Mouse (Mus musculus): ENCODE results near the gene Slc25a54. TPM values are rescaled to one million over a fixed set of nuclear protein-coding genes. Genes with fewer than 3 reads are reported as not detected.

The Slc25a54 gene
- polyA plus RNA-seq (2015; fragmentation: Nextera tagmentation; extraction: Ambion mirVana), result not detected in 2 replicates

DNA sequence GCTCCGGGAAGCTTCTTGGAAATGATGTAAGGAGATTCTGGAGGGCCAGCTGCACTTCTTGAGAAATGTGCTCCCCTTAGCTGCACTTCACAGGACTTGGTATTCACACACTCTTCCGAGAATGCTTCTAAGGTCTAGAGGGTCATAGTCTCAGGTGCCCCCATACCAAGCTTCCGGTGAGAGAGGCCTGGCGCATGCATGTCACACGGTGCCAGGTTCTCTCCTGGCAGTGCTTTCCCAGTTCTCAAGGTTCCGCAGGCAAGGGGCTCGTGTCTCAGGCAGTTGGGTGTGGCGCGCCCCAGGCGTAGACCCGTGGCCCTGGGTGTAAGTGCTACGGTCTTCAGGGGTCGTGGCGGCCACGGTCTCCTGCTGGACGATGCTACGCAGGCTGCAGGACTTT lies at the start of gene Slc25a54:
Gene Slc25a54 (plus strand): TSS at position 301 of the 400 bp plus-strand sequence.
- Histone ChIP-seq H3K4me3 (ENCODE audit: low read depth, low read length) (no peak within 1 kb of the TSS), H3K27ac (replicated peaks) (no peak within 1 kb of the TSS), H3K4me1 (replicated peaks; ENCODE audit: control insufficient read depth, insufficient read depth) (no peaks in the 10 kb centered on the region), H3K36me3 (ENCODE audit: control insufficient read depth, insufficient read depth, low read length) (no peaks in the 10 kb centered on the region), H3K4me2 (replicated peaks; ENCODE audit: low read depth) (no peak within 1 kb of the TSS), H3K9me3 (ENCODE audit: control insufficient read depth, low read length) (no peaks in the 10 kb centered on the region), H3K9ac (ENCODE audit: low read length) (no peak within 1 kb of the TSS), H3K27me3 (ENCODE audit: control insufficient read depth, insufficient read depth, low read length) (no peaks in the 10 kb centered on the region)
- 94% methylated on average over 17 of the region's 17 CpGs for WGBS
- TF ChIP-seq EP300 (optimal IDR thresholded peaks at IDR 0.05), result no peak
- TF ChIP-seq CTCF (IDR thresholded peaks at IDR 0.05; ENCODE audit: low read depth), result no peak
- DNase-seq (ENCODE audit: low spot score), result no peak
- no peak for ATAC-seq (ENCODE audit: low FRiP score, low TSS enrichment)

GRCm38 (mm10) chr3:109030817-109031216 lies 49.5 kb upstream of the Slc25a54 start:
- Histone ChIP-seq H3K4me3 (ENCODE audit: low read depth, low read length) (no peak overlapping the region), H3K9me3 (ENCODE audit: control insufficient read depth, low read length) (no peaks in the 10 kb centered on the region), H3K4me2 (replicated peaks; ENCODE audit: low read depth) (no peak overlapping the region), H3K4me1 (replicated peaks; ENCODE audit: control insufficient read depth, insufficient read depth) (peaks cover 9% of the 10 kb centered on the region; the same call in 1 of the 2 replicates), H3K27me3 (ENCODE audit: control insufficient read depth, insufficient read depth, low read length) (no peaks in the 10 kb centered on the region), H3K36me3 (ENCODE audit: control insufficient read depth, insufficient read depth, low read length) (no peaks in the 10 kb centered on the region), H3K27ac (replicated peaks) (peak overlapping the region; percentile 76), H3K9ac (ENCODE audit: low read length) (no peak overlapping the region)
- TF ChIP-seq CTCF (IDR thresholded peaks at IDR 0.05; ENCODE audit: low read depth) (no peak), EP300 (optimal IDR thresholded peaks at IDR 0.05) (no peak)
- DNase-seq (ENCODE audit: low spot score) (peak; percentile 57), ATAC-seq (ENCODE audit: low FRiP score, low TSS enrichment) (peak; percentile 76)
- WGBS, result 15% methylated on average over 6 of the region's 6 CpGs

DNA sequence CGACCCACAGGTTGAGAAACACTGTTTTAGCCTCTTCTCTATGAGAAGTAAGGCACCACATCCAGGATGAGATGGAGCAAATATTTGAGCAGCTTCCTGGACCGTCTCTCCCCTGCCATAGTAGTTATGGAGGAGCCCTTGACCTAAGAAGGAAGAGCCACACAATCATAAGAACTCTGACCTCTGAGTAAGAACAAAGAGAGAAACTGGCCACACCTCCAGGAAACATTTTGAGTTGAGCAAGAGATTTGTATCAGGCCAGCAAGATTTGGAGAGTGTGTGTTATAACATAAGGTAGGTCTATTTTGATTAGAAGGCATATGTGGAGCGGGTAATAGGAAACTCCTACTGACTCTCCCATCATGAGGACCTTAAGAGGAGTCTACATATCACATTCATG lies 48.6 kb upstream of the Slc25a54 start:
- Histone ChIP-seq H3K4me1 (replicated peaks; ENCODE audit: control insufficient read depth, insufficient read depth) (peaks cover 9% of the 10 kb centered on the region; the same call in 1 of the 2 replicates), H3K36me3 (ENCODE audit: control insufficient read depth, insufficient read depth, low read length) (no peaks in the 10 kb centered on the region), H3K9me3 (ENCODE audit: control insufficient read depth, low read length) (no peaks in the 10 kb centered on the region), H3K9ac (ENCODE audit: low read length) (no peak overlapping the region), H3K4me3 (ENCODE audit: low read depth, low read length) (no peak overlapping the region), H3K27me3 (ENCODE audit: control insufficient read depth, insufficient read depth, low read length) (no peaks in the 10 kb centered on the region), H3K27ac (replicated peaks) (no peak overlapping the region), H3K4me2 (replicated peaks; ENCODE audit: low read depth) (no peak overlapping the region)
- ATAC-seq (ENCODE audit: low FRiP score, low TSS enrichment) (no peak), DNase-seq (ENCODE audit: low spot score) (no peak)
- TF ChIP-seq EP300 (optimal IDR thresholded peaks at IDR 0.05) (no peak), CTCF (IDR thresholded peaks at IDR 0.05; ENCODE audit: low read depth) (no peak)
- WGBS, result 68% methylated on average over 3 of the region's 3 CpGs

DNA sequence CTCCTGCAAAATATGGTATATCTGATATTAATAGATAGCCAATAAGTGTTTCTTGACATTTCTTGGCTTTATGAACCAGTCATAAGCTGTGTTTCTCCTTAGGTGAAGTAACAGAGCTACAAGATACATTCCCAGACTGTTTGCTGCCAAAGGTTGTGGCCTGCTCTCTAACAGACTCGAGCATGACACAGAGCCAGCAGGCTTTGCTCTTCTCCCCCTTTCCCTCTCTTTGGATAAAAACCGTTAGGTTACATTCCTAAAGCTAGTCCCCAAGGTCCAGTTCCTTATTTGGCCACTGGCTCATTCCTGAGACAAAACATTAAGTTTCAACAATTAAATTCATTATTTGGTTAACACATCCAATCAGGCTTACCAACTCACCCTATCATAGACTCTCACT lies 48.0 kb upstream of the Slc25a54 start:
- Histone ChIP-seq H3K9me3 (ENCODE audit: control insufficient read depth, low read length) (no peaks in the 10 kb centered on the region), H3K27me3 (ENCODE audit: control insufficient read depth, insufficient read depth, low read length) (no peaks in the 10 kb centered on the region), H3K36me3 (ENCODE audit: control insufficient read depth, insufficient read depth, low read length) (no peaks in the 10 kb centered on the region), H3K4me2 (replicated peaks; ENCODE audit: low read depth) (no peak overlapping the region), H3K4me1 (replicated peaks; ENCODE audit: control insufficient read depth, insufficient read depth) (peaks cover 9% of the 10 kb centered on the region; the same call in 1 of the 2 replicates), H3K4me3 (ENCODE audit: low read depth, low read length) (no peak overlapping the region), H3K27ac (replicated peaks) (no peak overlapping the region), H3K9ac (ENCODE audit: low read length) (no peak overlapping the region)
- no peak for DNase-seq (ENCODE audit: low spot score)
- TF ChIP-seq CTCF (IDR thresholded peaks at IDR 0.05; ENCODE audit: low read depth), result no peak
- no peak for ATAC-seq (ENCODE audit: low FRiP score, low TSS enrichment)
- 29% methylated on average over 2 of the region's 2 CpGs for WGBS

DNA sequence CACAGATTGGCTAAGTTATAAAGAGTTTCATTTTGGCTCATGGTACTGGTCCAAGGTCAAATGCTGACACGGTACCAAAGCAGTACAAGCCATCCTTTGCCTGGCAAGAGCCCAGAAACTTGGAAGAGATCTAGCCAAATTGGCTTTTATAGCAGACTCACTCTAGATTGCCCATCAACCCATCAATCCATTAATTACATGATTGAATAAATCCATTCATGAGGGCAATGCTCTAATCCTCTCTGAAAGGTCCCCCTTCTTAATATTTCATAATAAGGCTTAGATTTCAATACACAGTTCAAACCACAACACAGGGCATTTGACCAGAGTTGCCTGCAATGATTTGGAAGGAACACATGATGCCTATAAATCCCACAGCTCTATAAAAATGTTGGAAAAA lies 45.9 kb upstream of the Slc25a54 start:
- ATAC-seq (ENCODE audit: low FRiP score, low TSS enrichment), result no peak
- DNase-seq (ENCODE audit: low spot score), result no peak
- Histone ChIP-seq H3K4me1 (replicated peaks; ENCODE audit: control insufficient read depth, insufficient read depth) (peaks cover 9% of the 10 kb centered on the region; the same call in 1 of the 2 replicates), H3K4me2 (replicated peaks; ENCODE audit: low read depth) (no peak overlapping the region), H3K9ac (ENCODE audit: low read length) (no peak overlapping the region), H3K36me3 (ENCODE audit: control insufficient read depth, insufficient read depth, low read length) (no peaks in the 10 kb centered on the region), H3K4me3 (ENCODE audit: low read depth, low read length) (no peak overlapping the region), H3K27me3 (ENCODE audit: control insufficient read depth, insufficient read depth, low read length) (no peaks in the 10 kb centered on the region), H3K27ac (replicated peaks) (no peak overlapping the region), H3K9me3 (ENCODE audit: control insufficient read depth, low read length) (no peaks in the 10 kb centered on the region)
- 58% methylated on average over 1 of the region's 1 CpGs for WGBS
- TF ChIP-seq EP300 (optimal IDR thresholded peaks at IDR 0.05) (no peak), CTCF (IDR thresholded peaks at IDR 0.05; ENCODE audit: low read depth) (no peak)

DNA sequence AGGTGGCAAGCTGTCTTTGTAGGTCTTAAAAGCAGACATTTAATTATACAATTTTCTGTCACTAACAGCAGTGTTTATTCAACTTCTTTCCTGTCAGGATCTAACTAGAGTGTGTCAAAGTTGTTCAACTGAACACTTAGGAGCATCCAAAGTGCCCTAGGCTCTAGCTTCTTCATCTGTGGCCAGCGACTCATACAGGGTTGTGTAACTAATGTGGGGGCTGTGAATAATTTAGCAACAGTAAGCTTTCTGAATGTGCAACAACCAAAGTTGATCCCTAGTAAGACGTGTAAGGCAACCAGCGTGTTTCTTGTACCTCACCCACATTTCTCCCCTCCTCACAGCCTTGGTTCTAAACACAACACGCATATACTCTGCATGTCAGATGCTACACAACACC lies 39.4 kb upstream of the Slc25a54 start:
- 78% methylated on average over 4 of the region's 4 CpGs for WGBS
- H3K36me3 ChIP-seq (ENCODE audit: control insufficient read depth, insufficient read depth, low read length), result no peaks in the 10 kb centered on the region
- no peak overlapping the region for H3K4me3 ChIP-seq (ENCODE audit: low read depth, low read length)
- H3K9ac ChIP-seq (ENCODE audit: low read length), result no peak overlapping the region
- DNase-seq (ENCODE audit: low spot score) (no peak), ATAC-seq (ENCODE audit: low FRiP score, low TSS enrichment) (no peak)
- no peak overlapping the region for H3K27ac ChIP-seq (replicated peaks)
- H3K27me3 ChIP-seq (ENCODE audit: control insufficient read depth, insufficient read depth, low read length), result no peaks in the 10 kb centered on the region
- H3K4me1 ChIP-seq (replicated peaks; ENCODE audit: control insufficient read depth, insufficient read depth), result no peaks in the 10 kb centered on the region
- TF ChIP-seq CTCF (IDR thresholded peaks at IDR 0.05; ENCODE audit: low read depth) (no peak), EP300 (optimal IDR thresholded peaks at IDR 0.05) (no peak)
- no peaks in the 10 kb centered on the region for H3K9me3 ChIP-seq (ENCODE audit: control insufficient read depth, low read length)
- no peak overlapping the region for H3K4me2 ChIP-seq (replicated peaks; ENCODE audit: low read depth)

Data from stomach, postnatal 0 days (tissue).